Mouse (Mus musculus): ENCODE data around the gene Bub3. TPM values are rescaled to one million over a fixed set of nuclear protein-coding genes. Genes with fewer than 3 reads are reported as not detected.

The Bub3 gene
- total RNA-seq, 1 experiment from 2014 or later, result 71.9 TPM

DNA sequence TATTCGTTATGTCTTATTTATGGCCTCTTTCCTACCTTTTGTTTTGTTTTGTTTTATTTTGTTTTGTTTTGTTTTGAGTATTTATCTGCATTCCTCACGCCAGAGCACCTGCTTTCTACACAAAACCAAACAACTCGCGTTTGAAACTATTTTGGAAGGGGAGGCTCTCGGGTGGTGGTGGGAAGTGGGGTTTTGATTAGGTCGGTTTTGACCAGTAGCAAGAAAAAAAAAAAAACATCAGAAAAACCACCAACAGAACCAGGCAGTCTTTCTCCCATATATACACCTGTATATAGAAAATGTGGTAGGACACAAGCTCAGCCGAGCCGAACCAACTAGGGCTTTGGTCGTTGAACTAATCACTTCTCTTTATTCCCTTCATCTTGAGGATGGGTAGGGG, 3.9 kb upstream of the Bub3 start:
- DNase-seq, result no peak

DNA sequence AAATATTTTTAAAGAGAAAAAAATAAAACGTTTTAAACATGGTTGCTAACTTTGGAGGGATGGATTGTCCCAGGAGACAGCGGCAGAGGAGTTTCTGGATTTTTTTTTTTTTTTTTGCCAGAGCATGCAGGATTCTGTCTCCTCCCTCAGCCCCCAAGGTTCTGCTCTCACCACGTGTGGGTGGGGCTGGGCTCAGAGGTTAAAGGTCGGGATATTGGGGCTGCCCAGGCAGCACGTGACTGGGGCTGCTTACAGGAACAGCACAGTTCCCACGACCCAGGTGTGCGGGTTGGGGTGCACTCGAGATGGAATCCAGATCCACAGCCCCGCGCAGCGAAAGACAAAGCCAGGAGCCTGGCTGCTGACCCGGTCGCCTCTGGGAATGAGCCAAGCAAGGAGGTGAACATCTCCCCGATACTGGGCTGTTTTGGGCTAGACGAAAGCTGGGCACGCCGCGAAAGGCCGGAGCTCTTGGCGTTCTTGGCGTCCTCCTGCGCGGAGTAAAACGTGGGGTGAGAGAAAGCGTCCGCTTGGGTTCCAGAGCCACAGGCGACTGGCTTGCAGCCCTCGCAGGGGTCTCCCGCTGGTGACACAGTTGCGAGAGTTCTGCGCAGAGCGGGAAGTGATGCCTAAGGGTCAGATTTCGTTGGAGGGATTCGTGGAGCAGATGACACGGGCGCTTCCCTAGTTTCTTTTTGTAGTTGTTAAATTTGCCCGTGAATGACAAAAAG, 3.3 kb upstream of the Bub3 start:
- DNase-seq, result no peak

DNA sequence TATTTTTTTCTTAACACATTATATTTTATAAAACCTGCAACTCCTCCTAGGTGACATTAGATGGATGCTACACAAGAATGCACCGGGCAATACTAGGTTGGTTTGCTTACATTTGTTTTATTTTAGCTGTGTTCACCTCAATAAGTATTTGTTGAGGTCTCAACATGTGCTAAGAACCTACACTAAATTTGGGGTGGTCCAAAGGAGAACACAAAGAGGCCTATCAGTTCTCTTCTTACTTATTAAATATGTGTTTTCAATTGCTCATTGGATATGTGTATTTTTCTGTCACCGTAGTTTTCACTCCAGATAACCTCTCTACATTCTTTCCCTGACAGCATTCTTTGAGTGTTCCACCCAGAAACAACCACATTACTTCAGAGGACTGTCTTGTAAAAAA, 2.3 kb upstream of the Bub3 start:
- DNase-seq, result no peak

DNA sequence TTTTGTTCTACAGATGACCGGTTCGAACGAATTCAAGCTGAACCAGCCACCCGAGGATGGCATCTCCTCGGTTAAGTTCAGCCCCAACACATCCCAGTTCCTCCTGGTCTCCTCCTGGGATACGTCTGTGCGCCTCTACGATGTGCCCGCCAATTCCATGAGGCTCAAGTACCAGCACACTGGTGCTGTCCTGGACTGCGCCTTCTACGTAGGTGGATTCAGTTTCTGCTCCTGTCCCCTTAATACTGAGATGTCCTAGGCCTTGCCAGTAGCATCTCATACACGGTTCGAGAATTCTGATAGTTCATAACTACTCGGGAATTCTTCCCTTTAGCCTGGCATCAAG, 648 bp downstream of the Bub3 start:
- no peak for DNase-seq

DNA sequence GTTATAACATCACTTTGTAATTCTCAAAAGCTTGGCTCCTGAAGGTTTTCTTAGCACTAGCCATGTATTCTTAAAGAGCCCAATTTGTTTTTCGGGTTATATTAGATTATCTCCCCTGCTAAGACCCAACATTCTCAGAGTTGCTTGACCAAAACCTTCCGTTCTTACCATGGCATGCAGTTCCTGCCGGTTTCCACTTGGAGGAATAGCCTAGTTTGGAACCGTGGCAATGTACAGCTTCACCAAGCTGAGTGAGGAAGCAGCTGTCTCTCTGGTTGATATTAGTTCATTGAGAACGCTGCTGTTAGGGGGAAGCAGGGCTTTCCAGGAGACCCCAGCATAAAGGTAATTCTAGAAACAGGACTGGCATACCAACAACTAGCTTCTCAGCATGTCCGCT, 15.2 kb downstream of the Bub3 start:
- no peak for DNase-seq

DNA sequence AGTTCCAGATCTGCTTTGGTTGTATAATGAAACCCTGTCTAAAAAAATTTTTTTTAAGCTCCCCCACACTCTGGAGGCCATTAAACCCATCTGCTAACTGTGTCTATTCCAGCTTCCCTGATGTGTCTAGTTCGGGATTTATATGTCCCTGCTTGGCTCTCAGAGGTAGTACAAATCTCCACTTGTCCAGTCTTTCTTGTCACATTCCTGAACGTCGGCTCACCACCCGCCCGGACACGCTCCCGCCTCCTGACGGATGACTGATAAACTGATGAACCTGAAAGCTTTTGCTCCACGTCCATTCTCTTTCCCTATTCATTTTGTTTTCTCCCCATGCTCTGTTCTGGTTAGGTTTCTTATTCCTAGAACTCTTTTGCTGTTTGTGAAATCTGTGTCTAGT, 22.2 kb downstream of the Bub3 start:
- DNase-seq, result no peak

DNA sequence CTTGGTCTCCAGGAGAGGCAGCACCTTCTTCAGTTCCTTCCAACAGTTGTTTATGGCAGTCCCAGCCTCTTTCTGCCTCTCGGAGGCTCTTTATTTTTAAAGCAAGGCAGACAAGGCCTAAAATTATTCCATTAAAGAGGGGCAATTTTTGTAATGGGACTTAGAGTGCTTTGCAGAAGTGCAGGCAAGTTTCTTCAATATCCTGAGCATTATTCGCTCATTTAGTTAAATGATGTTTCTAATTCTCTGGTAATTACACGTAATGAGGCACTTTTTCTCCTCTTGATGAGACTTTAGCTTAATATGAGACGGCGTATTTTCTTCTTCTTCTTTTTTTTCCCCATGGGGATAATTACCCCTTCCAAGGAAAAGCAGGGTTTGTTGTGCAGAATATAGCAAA, 25.5 kb downstream of the Bub3 start:
- no peak for DNase-seq

DNA sequence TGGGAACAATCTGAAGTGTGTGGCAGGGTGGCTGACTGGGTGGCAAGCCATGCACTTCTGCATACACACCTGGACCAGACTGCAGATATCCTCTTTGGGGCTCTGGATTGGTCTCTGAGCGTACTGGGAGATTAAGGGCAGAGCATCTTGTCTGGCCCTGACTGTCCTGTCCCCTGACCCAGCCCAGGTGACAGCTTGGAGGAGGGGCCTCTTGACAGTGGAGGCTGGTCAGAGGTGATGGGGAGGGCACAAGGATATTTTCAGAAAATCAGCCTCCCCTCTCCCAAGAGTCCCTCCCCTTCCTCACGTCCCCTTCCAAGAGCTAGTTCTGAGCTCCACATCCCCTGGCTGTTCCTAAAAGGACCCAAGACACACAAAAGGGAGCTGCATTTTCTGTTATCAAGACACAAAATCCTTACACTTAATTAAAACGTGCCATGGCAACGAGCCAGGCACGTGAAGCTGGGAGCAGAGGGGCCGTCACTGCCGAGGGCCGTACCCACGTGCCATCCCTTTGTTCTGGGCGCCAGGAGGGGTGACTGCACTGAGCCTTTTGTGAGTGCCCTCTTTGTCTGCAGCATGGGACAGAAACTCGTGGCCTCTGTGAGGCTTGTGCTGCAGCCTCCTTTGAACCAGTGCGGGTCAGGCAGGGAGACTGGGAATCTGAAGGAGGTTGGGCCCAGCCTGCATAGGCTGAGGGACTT, 37.9 kb downstream of the Bub3 start:
- DNase-seq, result no peak

DNA sequence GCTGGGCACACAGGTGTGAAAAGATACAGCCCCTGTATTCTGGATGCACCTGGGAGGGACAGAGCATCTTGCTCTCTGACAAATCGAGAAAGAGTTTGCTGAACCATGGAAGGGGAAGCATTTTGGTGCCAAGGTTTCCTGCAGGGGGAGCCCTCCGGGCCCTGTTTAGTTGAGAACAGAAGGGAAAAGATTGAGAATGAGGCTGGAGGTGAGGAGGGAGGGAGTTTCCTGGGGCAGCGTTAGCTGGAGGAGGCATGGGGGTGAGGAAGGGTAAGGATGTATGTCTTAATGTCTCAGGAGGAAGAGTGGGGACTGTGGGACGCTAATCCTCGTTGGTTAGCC, 38.4 kb downstream of the Bub3 start:
- peak; percentile 42 for DNase-seq

DNA sequence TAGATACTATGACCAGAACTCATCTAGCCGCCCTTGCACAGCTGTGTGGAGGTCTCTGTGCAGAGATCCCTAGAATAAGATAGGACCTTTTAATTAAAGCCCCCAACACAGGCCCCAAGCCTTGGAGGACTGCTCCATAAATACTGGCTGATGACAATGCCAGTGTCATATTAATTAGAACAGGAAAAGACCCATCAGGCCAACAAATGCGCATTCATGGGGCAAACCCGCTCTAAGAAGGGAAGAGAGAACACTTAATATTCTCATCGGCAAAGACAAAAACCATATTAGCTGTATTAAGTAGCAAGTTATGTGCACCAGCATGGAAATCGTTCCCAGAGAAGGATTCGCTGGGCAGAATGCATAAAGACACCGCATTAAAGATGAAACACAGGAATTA, 42.1 kb downstream of the Bub3 start:
- DNase-seq, result no peak

DNA sequence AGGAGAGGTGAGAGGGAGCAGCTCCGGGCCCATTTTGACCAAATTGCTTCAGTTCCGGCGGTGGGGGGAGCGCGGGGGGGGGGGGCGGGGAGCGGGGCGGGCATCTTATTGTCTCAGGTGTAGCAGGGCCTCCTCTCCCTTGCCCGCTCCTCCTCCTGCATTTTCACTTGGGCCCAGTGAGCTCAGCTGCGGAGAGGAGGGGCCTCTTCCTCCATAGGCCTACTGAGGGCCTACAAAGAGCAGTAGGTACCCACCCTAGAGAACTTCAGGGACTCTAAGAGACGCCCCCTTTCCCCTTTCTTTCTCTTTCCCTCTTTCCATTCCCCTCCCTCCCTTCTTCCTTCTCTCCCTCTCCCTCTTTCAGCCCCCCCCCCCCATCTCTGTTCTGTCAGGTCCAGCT, 43.2 kb downstream of the Bub3 start:
- DNase-seq, result no peak

DNA sequence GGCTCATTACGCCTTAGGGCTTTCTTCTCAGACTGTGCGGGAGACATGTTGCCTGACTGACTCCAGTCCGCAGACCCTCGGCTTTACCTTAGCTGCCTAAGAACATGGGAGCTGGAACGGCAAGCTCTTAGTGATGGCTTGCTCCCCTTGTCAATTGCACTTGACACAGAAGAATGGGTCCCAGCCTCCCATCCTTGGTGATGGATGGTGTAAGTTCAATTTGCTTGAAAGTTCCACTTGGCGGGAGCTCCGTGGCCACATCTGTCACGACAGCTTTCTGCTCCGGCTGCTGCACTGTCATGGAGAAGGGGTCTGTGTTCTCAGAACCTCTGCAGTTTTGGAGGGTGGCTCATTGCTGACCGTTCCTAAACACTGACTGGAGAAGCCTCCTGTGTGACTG, 44.9 kb downstream of the Bub3 start:
- DNase-seq, result no peak

DNA sequence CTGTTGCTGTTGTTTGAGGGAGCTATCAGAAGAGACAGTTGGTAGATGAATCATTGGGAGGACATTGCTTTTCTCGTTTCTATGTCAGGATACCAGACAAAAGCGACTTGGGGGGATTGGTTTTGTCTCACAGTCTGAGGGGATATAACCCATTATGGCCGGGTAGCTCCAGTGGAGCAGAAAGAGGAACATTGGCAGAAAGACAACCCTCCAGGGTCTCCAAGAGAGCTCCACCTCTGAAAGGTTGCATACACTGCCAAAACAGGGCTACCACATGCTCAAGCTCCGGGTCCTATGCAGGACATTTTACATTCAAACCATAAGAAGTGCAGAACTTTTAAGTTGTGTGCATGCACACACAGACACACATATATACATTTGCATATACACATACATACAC, 45.5 kb downstream of the Bub3 start:
- DNase-seq, result no peak

DNA sequence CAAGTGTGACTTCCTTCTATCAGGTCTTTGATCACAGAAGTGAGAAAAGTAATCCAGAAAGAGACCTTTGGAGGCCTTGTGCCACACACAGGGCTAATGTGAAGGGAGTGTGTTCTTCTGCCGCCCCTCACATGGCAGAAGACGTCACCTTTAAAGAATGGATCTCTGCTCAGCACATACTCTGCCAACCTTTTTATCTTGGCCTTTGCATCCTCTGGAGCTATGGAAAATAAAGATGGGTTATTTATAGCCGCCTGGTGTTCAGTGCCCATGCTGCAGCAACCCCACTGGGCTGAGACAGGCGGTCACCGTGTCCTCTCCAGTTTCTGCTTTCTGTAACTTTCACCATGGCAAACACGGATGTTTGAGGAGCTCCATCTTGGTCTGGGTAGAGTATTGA, 48.0 kb downstream of the Bub3 start:
- DNase-seq, result no peak

DNA sequence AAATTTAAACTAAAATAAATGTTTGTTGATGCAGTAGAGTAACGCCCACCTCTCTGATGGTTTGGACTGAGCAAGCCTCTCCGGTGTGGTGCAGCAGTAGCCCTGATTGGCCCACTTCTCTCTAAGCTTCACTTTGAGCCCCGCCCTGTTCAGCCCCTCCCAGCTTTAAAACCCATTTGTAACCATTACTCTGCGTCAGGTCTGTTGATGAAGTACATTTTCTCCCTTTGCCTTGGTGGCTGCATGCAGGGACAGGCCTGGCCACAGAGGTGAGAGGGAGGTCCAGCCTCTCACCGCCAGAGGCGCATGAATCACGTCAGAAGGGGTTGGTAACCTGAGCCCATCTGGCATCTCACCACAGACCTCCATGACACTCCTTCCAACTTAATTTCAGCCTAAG, 49.7 kb downstream of the Bub3 start:
- peak; percentile 7 for DNase-seq

Other genes starting within 250 kb of the Bub3 start
- gene Cuzd1, start 237.9 kb upstream of the Bub3 start, total RNA-seq (2021), result not detected in 2 replicates
- gene Fam24b, start 230.7 kb upstream of the Bub3 start, total RNA-seq (2021), result not detected in 2 replicates
- gene Fam24a, start 226.4 kb upstream of the Bub3 start, total RNA-seq (2021), result not detected in 2 replicates
- 19.9 and 23.1 TPM in 2 replicates for gene 2310057M21Rik, start 197.5 kb upstream of the Bub3 start, total RNA-seq (2021)
- gene Pstk, start 189.1 kb upstream of the Bub3 start, total RNA-seq (2021), result 37.2 and 39.6 TPM in 2 replicates
- gene Ikzf5, start 149.7 kb upstream of the Bub3 start, total RNA-seq (2021), result 29.8 and 32.5 TPM in 2 replicates
- gene Acadsb, start 149.6 kb upstream of the Bub3 start, total RNA-seq (2021), result 253 and 297 TPM in 2 replicates
- not detected in 2 replicates for gene Hmx3, start 17.4 kb upstream of the Bub3 start, total RNA-seq (2021)
- gene Hmx2, start 11.4 kb upstream of the Bub3 start, total RNA-seq (2021), result not detected in 2 replicates